Mouse (Mus musculus) megakaryocyte progenitor cell, adult 5-6 weeks (primary cell): ENCODE data around the gene Tppp3. TPM values are rescaled to one million over a fixed set of nuclear protein-coding genes. Genes with fewer than 3 reads are reported as not detected.
A peak's percentile ranks its signal among the peaks of the same experiment; 100 is the strongest.

Experiments
- ATAC-seq: replicated peaks from 2 replicates; pipeline ENCODE4 v1.8.0; 2016; ENCODE audit warnings: mild to moderate bottlenecking, moderate TSS enrichment, inconsistent platforms; ENCODE audit not compliant: poor library complexity
- total RNA-seq, 2 experiments: library from RNA; stranded (forward) in 1 of 2; stranded (reverse) in 1 of 2; fragments of 157-497, 149-512 nt in 1 of 2; fragments of 200-1000 nt in 1 of 2; gene quantifications; 2 replicates each; pipeline versions ENCODE4 v1.2.3 to v1.2.4; 2015 to 2017

Gene Tppp3
- total RNA-seq (2015) = 0.27 TPM in 1 of 2 replicates, not detected in the other
- 0.57 and 2.4 TPM in 2 replicates for total RNA-seq (2017)

GRCm38 (mm10) chr8:105471314-105472015, at the start of gene Tppp3:
TSS of gene Tppp3 (minus strand) at chr8:105471526.
- ATAC-seq = peak; percentile 82

- no peak for ATAC-seq
Observed at GRCm38 (mm10) chr8:105521061-105521460, 49.7 kb upstream of the Tppp3 start.

GRCm38 (mm10) chr8:105520521-105520920, 49.2 kb upstream of the Tppp3 start:
- ATAC-seq = no peak

GRCm38 (mm10) chr8:105519591-105519990, 48.3 kb upstream of the Tppp3 start:
- no peak for ATAC-seq

DNA sequence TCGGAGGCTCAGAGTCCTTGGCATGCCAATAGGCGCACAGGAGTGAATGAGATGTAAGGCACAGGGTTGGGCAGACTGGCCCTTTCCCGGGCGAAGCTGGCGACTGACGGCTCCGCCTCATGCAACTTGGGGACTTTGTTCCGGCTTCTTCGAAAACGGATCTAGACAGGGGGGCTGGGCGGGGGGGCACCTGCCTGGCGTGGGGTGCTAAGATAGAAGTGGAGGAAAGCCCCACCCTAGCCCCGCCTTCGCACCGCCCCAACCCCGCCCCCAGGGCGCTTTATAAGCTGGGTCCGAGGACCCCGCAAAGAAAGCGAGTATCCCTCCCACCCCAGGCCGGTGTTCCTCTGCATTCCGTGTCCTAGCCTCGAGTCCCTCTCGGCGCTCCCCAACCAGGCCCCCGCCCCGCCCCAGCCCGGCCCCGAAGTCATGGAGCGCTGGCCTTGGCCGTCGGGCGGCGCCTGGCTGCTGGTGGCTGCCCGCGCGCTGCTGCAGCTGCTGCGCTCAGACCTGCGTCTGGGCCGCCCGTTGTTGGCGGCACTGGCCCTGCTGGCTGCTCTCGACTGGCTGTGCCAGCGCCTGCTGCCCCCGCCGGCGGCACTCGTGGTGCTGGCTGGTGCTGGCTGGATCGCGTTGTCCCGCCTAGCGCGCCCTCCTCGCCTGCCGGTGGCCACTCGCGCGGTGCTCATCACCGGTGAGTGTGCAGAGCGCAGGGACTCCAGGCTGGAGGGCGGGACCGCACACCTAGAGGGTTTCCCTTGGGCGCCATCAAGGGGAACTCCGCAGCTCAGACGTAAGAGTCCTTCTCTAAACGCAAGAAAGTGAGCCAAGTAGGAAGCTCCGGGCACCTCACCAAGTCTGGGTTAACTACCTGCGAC, 47.3 kb upstream of the Tppp3 start, which contains the start of gene Hsd11b2:
Hsd11b2 (plus strand) TSS at position 320 of the 878 bp plus-strand sequence.
- peak; percentile 38 for ATAC-seq

GRCm38 (mm10) chr8:105517346-105517745, 46.0 kb upstream of the Tppp3 start:
- no peak for ATAC-seq

DNA sequence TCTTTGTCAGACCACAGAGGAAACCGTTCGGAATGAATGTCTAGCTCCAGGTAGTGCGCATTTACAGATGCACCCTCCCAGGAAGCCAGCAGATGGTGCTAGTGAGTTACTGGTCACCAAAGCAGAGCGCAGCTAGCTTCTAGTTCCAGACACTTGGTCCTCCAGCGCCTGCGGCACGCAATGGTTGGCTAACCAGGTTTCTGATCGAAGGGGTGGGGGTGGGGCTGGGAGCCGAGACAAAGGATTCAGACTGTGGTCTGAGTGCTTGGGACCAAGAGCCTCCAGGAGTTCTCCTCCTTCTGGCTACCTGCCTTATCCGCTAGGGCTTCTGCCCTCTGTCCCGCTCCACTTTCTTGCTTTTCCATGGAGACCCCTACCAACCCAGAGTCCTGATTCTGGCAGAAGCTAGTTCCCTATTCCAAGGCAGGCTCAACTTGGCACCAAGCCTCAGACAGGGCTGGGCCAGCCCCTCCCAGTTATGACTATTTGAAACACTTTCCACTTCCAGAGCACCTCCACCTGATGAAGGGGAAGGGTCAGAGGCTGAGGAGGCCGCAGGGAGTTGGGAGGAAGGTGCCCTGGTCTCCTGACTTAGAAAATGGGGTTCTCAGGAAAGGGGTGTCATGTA, 44.8 kb upstream of the Tppp3 start:
- peak; percentile 87 for ATAC-seq

DNA sequence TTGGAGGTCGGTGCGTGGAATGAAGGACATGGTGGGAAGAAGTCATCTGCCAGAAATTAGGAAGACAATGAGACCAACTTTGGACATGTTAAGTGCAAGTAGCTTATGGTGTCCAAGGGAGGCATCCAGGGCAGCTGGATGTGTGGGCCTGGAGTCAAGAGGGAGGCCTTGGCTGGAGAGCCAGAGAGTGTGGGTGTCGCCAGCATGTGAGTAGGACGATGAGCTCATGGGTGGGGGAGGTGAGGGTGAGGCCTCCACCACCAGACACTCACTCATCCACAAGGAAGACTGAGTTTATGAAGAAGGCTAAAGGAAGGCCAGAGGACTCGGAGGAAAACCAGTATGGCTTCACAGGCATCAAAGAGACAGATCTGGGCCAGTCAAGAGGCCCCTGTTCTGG, 43.3 kb upstream of the Tppp3 start:
- no peak for ATAC-seq

- no peak for ATAC-seq
Observed at GRCm38 (mm10) chr8:105514194-105514593, 42.9 kb upstream of the Tppp3 start.

DNA sequence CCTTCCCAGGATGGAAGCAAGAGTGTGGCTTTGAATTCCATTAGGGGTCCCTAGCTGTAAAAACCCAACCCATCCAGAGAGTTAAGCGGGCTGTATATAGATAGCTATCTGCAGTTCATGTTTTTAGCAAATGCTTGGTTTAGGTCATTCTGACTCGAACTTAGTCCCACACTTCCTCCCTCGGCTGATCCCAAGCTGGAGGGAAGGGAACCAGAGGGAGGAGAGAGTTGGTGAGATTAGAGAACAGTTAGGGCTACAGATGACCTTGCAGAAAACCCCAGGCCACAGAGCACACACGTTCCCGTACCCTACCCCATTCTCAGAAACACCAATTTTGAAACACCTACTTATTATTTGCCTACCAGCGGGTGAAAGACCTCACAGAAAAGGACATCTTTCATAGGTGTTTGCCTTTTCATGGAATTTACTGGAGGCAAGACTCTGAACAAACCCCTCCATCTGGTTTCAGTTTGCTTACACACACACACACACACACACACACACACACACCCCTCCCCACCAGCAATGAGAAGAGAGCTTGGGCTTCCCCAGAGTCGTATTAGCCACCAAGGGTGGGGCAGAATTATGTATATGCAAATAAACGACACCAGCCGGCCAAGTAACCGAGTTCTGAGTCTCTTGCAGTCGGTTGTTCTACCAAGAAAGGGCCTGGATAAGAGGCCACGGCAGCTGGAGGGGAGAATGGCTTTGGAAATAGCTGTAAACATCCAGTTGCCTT, 38.8 kb upstream of the Tppp3 start:
- 0 out of 2 replicates have a peak, but pooled peaks have one; percentile 20 for ATAC-seq

DNA sequence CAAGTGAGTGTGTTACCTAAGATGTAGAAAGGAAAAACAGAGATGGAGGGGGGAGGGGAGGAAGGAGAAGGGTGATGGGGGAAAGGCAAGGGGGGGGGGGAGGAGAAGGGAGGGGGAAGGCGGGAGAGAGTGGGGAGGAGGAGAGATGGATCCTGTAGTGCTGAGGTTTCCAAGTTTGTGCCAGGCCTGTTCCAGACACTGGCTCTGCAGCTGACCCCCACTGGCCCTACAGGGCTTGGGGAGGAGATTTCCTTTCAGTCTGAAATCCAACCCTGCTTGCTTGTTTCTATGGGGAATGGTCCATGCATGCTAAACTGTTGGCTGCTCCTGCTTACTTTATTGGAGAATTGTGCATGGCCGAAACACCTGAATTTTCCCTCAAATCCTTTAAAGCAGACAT, 37.4 kb upstream of the Tppp3 start:
- no peak for ATAC-seq

- peak; percentile 50; the same call in 1 of the 2 replicates for ATAC-seq
Observed at GRCm38 (mm10) chr8:105506977-105507376, 35.7 kb upstream of the Tppp3 start.

GRCm38 (mm10) chr8:105504617-105505016, 33.3 kb upstream of the Tppp3 start:
- ATAC-seq = no peak

- peak; percentile 41 for ATAC-seq
Observed at GRCm38 (mm10) chr8:105499787-105500186, 28.5 kb upstream of the Tppp3 start.

DNA sequence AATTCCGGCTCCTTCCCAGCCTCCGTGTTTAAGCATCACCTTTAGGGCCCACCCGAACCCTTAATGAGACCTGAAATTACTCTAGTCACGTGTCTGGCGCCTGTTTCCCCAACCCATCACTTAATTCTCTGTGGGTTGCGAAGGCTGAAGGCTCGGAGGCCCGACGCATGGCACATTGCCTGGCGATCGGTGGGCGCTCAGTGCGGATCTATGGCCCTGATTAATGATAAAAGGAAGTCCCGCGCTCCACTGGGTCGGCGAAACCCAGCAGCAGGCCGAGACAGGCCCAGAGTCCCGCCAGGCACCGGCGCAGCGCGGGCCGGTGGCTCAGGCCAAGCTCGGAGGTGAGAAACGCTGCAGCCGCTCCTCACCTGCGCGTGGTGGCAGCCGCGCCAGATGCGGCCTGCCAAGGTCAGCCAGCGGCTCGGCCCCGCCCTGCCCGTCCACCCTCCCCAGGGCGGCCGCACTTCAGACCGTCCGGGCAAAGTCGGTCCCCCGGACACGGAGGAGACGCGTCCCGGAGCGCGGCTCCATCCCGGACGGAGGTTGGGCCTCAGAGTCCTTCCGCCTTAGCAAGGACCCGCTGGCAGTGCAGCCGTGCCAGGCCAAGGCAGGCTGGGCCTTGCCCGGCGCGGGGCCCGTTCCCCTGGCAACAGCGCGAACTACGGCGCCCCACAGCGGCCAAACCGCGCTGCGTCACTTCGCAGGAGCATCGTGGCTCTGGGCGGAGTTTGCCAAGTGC, 25.3 kb upstream of the Tppp3 start, which contains the start of gene Zdhhc1:
Zdhhc1 (minus strand) TSS at position 464 of the 742 bp plus-strand sequence.
- peak; percentile 98 for ATAC-seq

DNA sequence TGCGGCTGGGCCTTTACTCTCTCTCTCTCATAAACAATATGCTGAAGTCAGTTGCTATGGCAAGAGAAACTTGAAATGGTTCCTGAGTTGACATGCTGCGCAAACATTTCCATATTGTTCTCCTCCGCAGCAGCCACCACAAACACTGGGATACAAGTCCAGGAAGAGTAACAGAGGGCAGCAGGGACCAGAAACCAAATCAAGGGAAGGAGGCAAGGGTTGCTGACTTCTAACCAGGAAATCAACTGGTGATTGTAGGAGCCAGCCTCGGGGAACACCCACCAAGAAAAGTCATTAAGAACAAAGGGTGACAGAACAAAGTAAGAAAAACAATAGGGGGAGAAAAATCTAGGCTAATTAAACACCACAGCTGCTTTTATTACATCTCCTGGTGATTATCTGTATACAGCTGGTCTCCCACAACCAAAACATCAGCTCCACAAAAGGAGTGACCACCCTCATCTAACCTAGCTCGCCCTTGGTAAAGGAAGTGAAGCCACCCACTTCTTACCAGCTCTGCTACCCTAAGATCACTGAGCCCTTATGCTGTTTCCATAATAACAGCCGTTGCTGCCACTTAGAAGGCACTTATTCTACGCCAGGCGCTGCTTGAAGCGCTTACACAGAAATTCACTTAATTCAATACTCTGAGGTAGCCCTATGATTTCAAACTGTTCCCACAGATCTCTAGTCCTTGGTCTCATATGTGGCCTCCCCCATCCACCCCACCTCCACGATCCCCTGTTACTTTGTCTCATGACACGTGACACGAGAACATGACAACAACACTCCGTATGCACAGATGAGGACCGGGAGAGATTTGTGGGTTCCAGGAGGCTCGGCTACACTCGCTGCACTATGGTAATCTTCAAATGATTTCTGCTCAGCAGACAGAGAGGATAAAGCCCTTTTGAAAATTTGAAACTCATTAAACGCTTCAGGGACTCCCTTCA, 24.3 kb upstream of the Tppp3 start:
- ATAC-seq = no peak

DNA sequence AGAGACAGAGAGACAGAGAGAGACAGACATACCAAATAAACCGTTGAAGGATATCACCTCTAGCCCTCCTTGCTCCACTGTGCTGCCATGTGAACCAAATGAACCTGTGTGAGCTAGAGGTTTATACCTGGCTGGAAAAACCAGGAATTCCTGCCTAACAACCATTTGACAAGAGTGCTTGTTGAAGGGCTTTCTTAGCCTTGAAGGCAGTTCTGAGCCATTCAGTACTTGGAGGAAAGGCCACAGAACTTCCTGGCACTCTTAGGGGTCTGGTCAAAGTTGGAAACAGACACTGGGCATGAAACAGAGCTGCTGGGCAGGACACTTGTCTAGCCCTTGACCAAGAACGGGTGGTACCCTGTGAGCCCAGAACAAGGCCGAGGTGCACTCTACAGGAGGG, 23.2 kb upstream of the Tppp3 start:
- no peak for ATAC-seq

DNA sequence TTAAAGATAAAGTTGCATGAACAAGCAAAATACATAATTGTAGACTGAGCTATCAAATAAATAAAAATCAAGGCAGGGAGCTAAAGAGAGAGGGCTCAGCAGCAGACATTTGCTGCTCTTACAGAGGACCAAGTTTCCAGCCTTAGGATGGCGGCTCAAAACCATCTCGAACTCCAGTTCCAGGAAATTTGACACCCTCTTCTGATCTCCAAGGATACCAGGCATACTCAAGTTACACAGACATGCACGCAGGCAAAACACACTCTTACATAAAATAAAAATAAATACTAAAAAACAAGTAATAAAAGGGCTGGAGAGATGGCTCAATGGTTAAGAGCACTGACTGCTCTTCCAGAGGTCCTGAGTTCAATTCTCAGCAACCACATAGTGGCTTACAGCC, 22.2 kb upstream of the Tppp3 start:
- ATAC-seq = no peak

DNA sequence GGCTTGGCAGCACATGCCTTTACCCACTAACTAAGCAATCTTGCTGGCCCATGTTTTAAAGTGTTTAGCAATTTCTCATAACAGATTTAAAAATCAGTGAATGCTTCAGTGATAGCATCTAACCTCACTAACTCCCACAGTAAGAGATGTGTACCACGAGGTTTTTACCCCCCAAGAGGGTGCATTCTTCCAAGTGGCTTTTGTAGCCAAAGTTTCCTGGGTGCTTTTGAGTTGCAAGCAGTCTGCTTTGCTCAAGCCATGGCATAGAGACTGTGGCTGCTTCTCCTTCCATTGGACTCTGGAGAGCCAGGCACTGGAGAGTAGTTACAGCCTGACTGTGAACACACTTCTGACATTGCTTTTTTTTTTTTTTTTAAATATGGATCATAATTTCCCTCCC, 18.0 kb upstream of the Tppp3 start:
- no peak for ATAC-seq
